Mouse (Mus musculus) small intestine, adult 2 months (tissue): Measurements from ENCODE around the gene Elmo1.

ENCODE experiments used
- CTCF ChIP-seq: fragments of 200-500 bp; IDR thresholded peaks from 2 replicates; pipeline ENCODE4 v1.5.1; 2012; ENCODE audit warnings: low read depth, mild to moderate bottlenecking, control low read depth, inconsistent platforms, low read length, moderate library complexity, mixed read lengths; ENCODE audit not compliant: insufficient replicate concordance, insufficient read length; ENCODE audit errors: extremely low read depth
- POLR2A ChIP-seq: fragments of 200-500 bp; IDR thresholded peaks from 2 replicates; pipeline ENCODE4 v1.6.1; 2012; ENCODE audit warnings: low read depth, mild to moderate bottlenecking, control low read depth, inconsistent platforms, low read length, moderate library complexity

GRCm38 (mm10) chr13:20108956-20109355 lies 18.6 kb downstream of the Elmo1 start:
- TF ChIP-seq CTCF: no peak
- no peak for TF ChIP-seq POLR2A
